Mouse (Mus musculus) megakaryocyte, embryonic 14.5 days (primary cell): ENCODE measurements around the gene Hspb6.

Experiments used
- FLI1 ChIP-seq: IDR thresholded peaks from 2 replicates; pipeline ENCODE4 v1.6.1; 2012; ENCODE audit warnings: low read length, inconsistent platforms, mixed read lengths
- GATA1 ChIP-seq: IDR thresholded peaks from 3 replicates; pipeline ENCODE4 v1.6.1; 2012; ENCODE audit warnings: mixed read lengths, low read length, inconsistent platforms, borderline replicate concordance

DNA sequence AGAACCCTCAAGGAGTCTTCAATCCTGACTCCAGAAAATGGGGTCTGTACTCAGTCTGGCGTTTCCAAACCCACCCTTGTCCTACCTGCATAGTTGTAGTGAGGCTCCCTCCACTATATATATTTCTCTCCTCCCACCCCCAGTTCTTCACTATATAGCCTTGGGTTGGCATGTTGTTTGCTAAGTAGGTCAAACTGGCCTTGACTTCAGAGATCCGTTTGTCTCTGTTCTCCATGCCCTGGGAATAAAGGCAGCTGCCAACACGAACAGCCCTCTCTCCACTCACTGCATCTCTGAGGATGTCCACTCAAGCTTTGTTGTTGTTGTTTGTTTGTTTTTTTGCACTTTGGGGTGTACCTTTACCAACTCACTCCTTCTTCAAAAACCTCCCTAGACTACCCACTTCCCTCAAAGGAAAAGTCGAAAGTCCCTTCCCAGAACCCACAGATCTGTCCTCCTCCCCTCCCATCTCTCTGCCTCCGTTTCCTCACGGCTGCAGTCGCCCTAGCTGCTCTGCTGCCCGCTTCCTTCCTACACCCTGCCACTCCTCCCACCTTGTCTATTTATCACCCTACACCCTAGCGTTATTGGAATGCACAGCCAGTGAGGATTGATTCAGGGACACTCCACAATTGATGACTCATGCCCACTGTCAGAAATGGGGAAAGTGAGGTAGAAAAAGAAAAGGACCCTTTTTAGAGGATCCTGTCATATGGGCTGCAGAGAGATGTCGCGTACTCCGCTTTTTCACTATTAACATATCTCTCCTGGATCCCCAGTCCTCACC, 6.9 kb downstream of the Hspb6 start:
- TF ChIP-seq GATA1: no peak
- TF ChIP-seq FLI1: no peak
